Mouse (Mus musculus): ENCODE results near the gene Ccdc82.
A peak's percentile ranks its signal among the peaks of the same experiment; 100 is the strongest.

Ccdc82 gene

GRCm38 (mm10) chr9:13299190-13299589, 52.4 kb downstream of the Ccdc82 start:
- DNase-seq (ENCODE audit: low spot score in 2 of 2) = peak; percentile 19 to 25

- DNase-seq (ENCODE audit: low spot score in 2 of 2) = no peak
Measured at GRCm38 (mm10) chr9:13300041-13300441, 53.3 kb downstream of the Ccdc82 start.

- no peak for DNase-seq (ENCODE audit: low spot score in 2 of 2)
Measured at GRCm38 (mm10) chr9:13300891-13301782, 54.4 kb downstream of the Ccdc82 start.

GRCm38 (mm10) chr9:13302183-13302825, 55.5 kb downstream of the Ccdc82 start:
- no peak for DNase-seq (ENCODE audit: low spot score in 2 of 2)

- DNase-seq (ENCODE audit: low spot score in 2 of 2) = no peak
Measured at GRCm38 (mm10) chr9:13303099-13303771, 56.5 kb downstream of the Ccdc82 start.

- no peak for DNase-seq (ENCODE audit: low spot score in 2 of 2)
Measured at GRCm38 (mm10) chr9:13303976-13304375, 57.2 kb downstream of the Ccdc82 start.

GRCm38 (mm10) chr9:13306471-13306870, 59.7 kb downstream of the Ccdc82 start:
- DNase-seq (ENCODE audit: low spot score in 2 of 2) = no peak

GRCm38 (mm10) chr9:13307226-13307625, 60.5 kb downstream of the Ccdc82 start:
- DNase-seq (ENCODE audit: low spot score in 2 of 2) = no peak

- DNase-seq (ENCODE audit: low spot score in 2 of 2) = no peak
Measured at GRCm38 (mm10) chr9:13308718-13309117, 62.0 kb downstream of the Ccdc82 start.

- DNase-seq (ENCODE audit: low spot score in 2 of 2) = no peak
Measured at GRCm38 (mm10) chr9:13309807-13310206, 63.1 kb downstream of the Ccdc82 start.

GRCm38 (mm10) chr9:13310236-13310635, 63.5 kb downstream of the Ccdc82 start:
- DNase-seq (ENCODE audit: low spot score in 2 of 2) = no peak

GRCm38 (mm10) chr9:13311094-13311493, 64.3 kb downstream of the Ccdc82 start:
- DNase-seq (ENCODE audit: low spot score in 2 of 2) = no peak

- no peak for DNase-seq (ENCODE audit: low spot score in 2 of 2)
Measured at GRCm38 (mm10) chr9:13313923-13314322, 67.2 kb downstream of the Ccdc82 start.

- no peak for DNase-seq (ENCODE audit: low spot score in 2 of 2)
Measured at GRCm38 (mm10) chr9:13314577-13315004, 67.8 kb downstream of the Ccdc82 start.

GRCm38 (mm10) chr9:13315393-13315792, 68.6 kb downstream of the Ccdc82 start:
- DNase-seq (ENCODE audit: low spot score in 2 of 2) = no peak

- DNase-seq (ENCODE audit: low spot score in 2 of 2) = no peak
Measured at GRCm38 (mm10) chr9:13319566-13319965, 72.8 kb downstream of the Ccdc82 start.

- DNase-seq (ENCODE audit: low spot score in 2 of 2) = no peak
Measured at GRCm38 (mm10) chr9:13320800-13321364, 74.1 kb downstream of the Ccdc82 start.

- no peak for DNase-seq (ENCODE audit: low spot score in 2 of 2)
Measured at GRCm38 (mm10) chr9:13323074-13323473, 76.3 kb downstream of the Ccdc82 start.

GRCm38 (mm10) chr9:13323612-13324011, 76.9 kb downstream of the Ccdc82 start:
- DNase-seq (ENCODE audit: low spot score in 2 of 2) = no peak
